Mouse (Mus musculus): ENCODE measurements at regions not wholly inside any gene's neighbourhood (a gene's known extent, or its start where the extent isn't known, plus 50 kb on each side); places are given as distances from the start of the nearest gene placed in this dataset.

GRCm38 (mm10) chr8:11909146-11909545, 68.9 kb downstream of the Tex29 start:
- H3K9ac ChIP-seq (replicated peaks; ENCODE audit: low read depth, low read length) = no peak overlapping the region
- 63% methylated on average over 3 of the region's 3 CpGs for WGBS

GRCm38 (mm10) chr8:11911639-11912450, 71.6 kb downstream of the Tex29 start:
- Histone ChIP-seq H3K4me1 (replicated peaks; ENCODE audit: control insufficient read depth, insufficient read depth, low read length) (peaks cover 35% of the 10 kb centered on the region), H3K27me3 (replicated peaks; ENCODE audit: control insufficient read depth, insufficient read depth, low read length) (no peaks in the 10 kb centered on the region), H3K4me2 (ENCODE audit: low read length) (peak overlapping the region; percentile 47; the same call in 1 of the 2 replicates), H3K36me3 (ENCODE audit: control insufficient read depth, insufficient read depth) (no peaks in the 10 kb centered on the region), H3K9me3 (ENCODE audit: control insufficient read depth, low read length) (no peaks in the 10 kb centered on the region), H3K9ac (replicated peaks; ENCODE audit: low read depth, low read length) (0 out of 2 replicates have a peak overlapping the region, but pooled peaks have one; percentile 26), H3K27ac (ENCODE audit: low read length) (peak overlapping the region; percentile 72), H3K4me3 (replicated peaks; ENCODE audit: low read length) (no peak overlapping the region)
- peak; percentile 55 for ATAC-seq
- 49% methylated on average over 18 of the region's 18 CpGs for WGBS

More at GRCm38 (mm10) chr8:11909146-11909545, 68.9 kb downstream of the Tex29 start:
- Histone ChIP-seq H3K4me3 (replicated peaks; ENCODE audit: low read length) (no peak overlapping the region), H3K36me3 (ENCODE audit: control insufficient read depth, insufficient read depth) (no peaks in the 10 kb centered on the region), H3K27me3 (replicated peaks; ENCODE audit: control insufficient read depth, insufficient read depth, low read length) (no peaks in the 10 kb centered on the region), H3K4me2 (ENCODE audit: low read length) (no peak overlapping the region), H3K4me1 (replicated peaks; ENCODE audit: control insufficient read depth, insufficient read depth, low read length) (peaks cover 18% of the 10 kb centered on the region), H3K27ac (ENCODE audit: low read length) (no peak overlapping the region), H3K9me3 (ENCODE audit: control insufficient read depth, low read length) (no peaks in the 10 kb centered on the region)
- no peak for ATAC-seq

- 16% methylated on average over 17 of the region's 17 CpGs for WGBS
- H3K27ac ChIP-seq (ENCODE audit: low read length) = peak overlapping the region; percentile 75
Observed at GRCm38 (mm10) chr8:11912451-11913128, 72.3 kb downstream of the Tex29 start.

GRCm38 (mm10) chr8:11913129-11913900, 73.0 kb downstream of the Tex29 start:
- 38% methylated on average over 12 of the region's 12 CpGs for WGBS
- peak overlapping the region; percentile 34 for H3K4me3 ChIP-seq (replicated peaks; ENCODE audit: low read length)
- peak overlapping the region; percentile 47 for H3K4me2 ChIP-seq (ENCODE audit: low read length)
- peaks cover 35% of the 10 kb centered on the region for H3K4me1 ChIP-seq (replicated peaks; ENCODE audit: control insufficient read depth, insufficient read depth, low read length)
- no peaks in the 10 kb centered on the region for H3K27me3 ChIP-seq (replicated peaks; ENCODE audit: control insufficient read depth, insufficient read depth, low read length)
- no peaks in the 10 kb centered on the region for H3K9me3 ChIP-seq (ENCODE audit: control insufficient read depth, low read length)
- H3K36me3 ChIP-seq (ENCODE audit: control insufficient read depth, insufficient read depth) = no peaks in the 10 kb centered on the region
- peak overlapping the region; percentile 31; the same call in 1 of the 2 replicates for H3K9ac ChIP-seq (replicated peaks; ENCODE audit: low read depth, low read length)
- peak; percentile 16; the same call in 1 of the 2 replicates for ATAC-seq
- H3K27ac ChIP-seq (ENCODE audit: low read length) = peak overlapping the region; percentile 75

More at GRCm38 (mm10) chr8:11912451-11913128, 72.3 kb downstream of the Tex29 start:
- Histone ChIP-seq H3K4me3 (replicated peaks; ENCODE audit: low read length) (peak overlapping the region; percentile 34), H3K9me3 (ENCODE audit: control insufficient read depth, low read length) (no peaks in the 10 kb centered on the region), H3K4me2 (ENCODE audit: low read length) (peak overlapping the region; percentile 47), H3K4me1 (replicated peaks; ENCODE audit: control insufficient read depth, insufficient read depth, low read length) (peaks cover 35% of the 10 kb centered on the region), H3K27me3 (replicated peaks; ENCODE audit: control insufficient read depth, insufficient read depth, low read length) (no peaks in the 10 kb centered on the region), H3K36me3 (ENCODE audit: control insufficient read depth, insufficient read depth) (no peaks in the 10 kb centered on the region), H3K9ac (replicated peaks; ENCODE audit: low read depth, low read length) (peak overlapping the region; percentile 31; the same call in 1 of the 2 replicates)
- peak; percentile 79 for ATAC-seq

- Histone ChIP-seq H3K27ac (ENCODE audit: low read length) (0 out of 2 replicates have a peak overlapping the region, but pooled peaks have one; percentile 21), H3K36me3 (ENCODE audit: control insufficient read depth, insufficient read depth) (no peaks in the 10 kb centered on the region), H3K9me3 (ENCODE audit: control insufficient read depth, low read length) (no peaks in the 10 kb centered on the region), H3K4me1 (replicated peaks; ENCODE audit: control insufficient read depth, insufficient read depth, low read length) (peaks cover 35% of the 10 kb centered on the region), H3K4me3 (replicated peaks; ENCODE audit: low read length) (peak overlapping the region; percentile 34), H3K9ac (replicated peaks; ENCODE audit: low read depth, low read length) (0 out of 2 replicates have a peak overlapping the region, but pooled peaks have one; percentile 18), H3K27me3 (replicated peaks; ENCODE audit: control insufficient read depth, insufficient read depth, low read length) (no peaks in the 10 kb centered on the region), H3K4me2 (ENCODE audit: low read length) (peak overlapping the region; percentile 47)
- no peak for ATAC-seq
- WGBS = 11% methylated on average over 7 of the region's 7 CpGs
Observed at GRCm38 (mm10) chr8:11914131-11914530, 73.9 kb downstream of the Tex29 start.

- H3K9ac ChIP-seq (replicated peaks; ENCODE audit: low read depth, low read length) = no peak overlapping the region
Observed at GRCm38 (mm10) chr8:11914681-11915474, 74.6 kb downstream of the Tex29 start.

GRCm38 (mm10) chr8:11915721-11916120, 75.4 kb downstream of the Tex29 start:
- Histone ChIP-seq H3K27ac (ENCODE audit: low read length) (no peak overlapping the region), H3K9ac (replicated peaks; ENCODE audit: low read depth, low read length) (no peak overlapping the region), H3K4me3 (replicated peaks; ENCODE audit: low read length) (no peak overlapping the region), H3K9me3 (ENCODE audit: control insufficient read depth, low read length) (no peaks in the 10 kb centered on the region), H3K36me3 (ENCODE audit: control insufficient read depth, insufficient read depth) (no peaks in the 10 kb centered on the region), H3K4me2 (ENCODE audit: low read length) (peak overlapping the region; percentile 47; the same call in 1 of the 2 replicates), H3K27me3 (replicated peaks; ENCODE audit: control insufficient read depth, insufficient read depth, low read length) (no peaks in the 10 kb centered on the region), H3K4me1 (replicated peaks; ENCODE audit: control insufficient read depth, insufficient read depth, low read length) (peaks cover 35% of the 10 kb centered on the region)
- WGBS = 89% methylated on average over 11 of the region's 11 CpGs
- no peak for ATAC-seq

More at GRCm38 (mm10) chr8:11914681-11915474, 74.6 kb downstream of the Tex29 start:
- H3K9me3 ChIP-seq (ENCODE audit: control insufficient read depth, low read length) = no peaks in the 10 kb centered on the region
- ATAC-seq = no peak
- H3K4me3 ChIP-seq (replicated peaks; ENCODE audit: low read length) = peak overlapping the region; percentile 34
- H3K4me1 ChIP-seq (replicated peaks; ENCODE audit: control insufficient read depth, insufficient read depth, low read length) = peaks cover 35% of the 10 kb centered on the region
- H3K36me3 ChIP-seq (ENCODE audit: control insufficient read depth, insufficient read depth) = no peaks in the 10 kb centered on the region
- 21% methylated on average over 19 of the region's 19 CpGs for WGBS
- peak overlapping the region; percentile 47 for H3K4me2 ChIP-seq (ENCODE audit: low read length)
- no peaks in the 10 kb centered on the region for H3K27me3 ChIP-seq (replicated peaks; ENCODE audit: control insufficient read depth, insufficient read depth, low read length)
- H3K27ac ChIP-seq (ENCODE audit: low read length) = 0 out of 2 replicates have a peak overlapping the region, but pooled peaks have one; percentile 21

- Histone ChIP-seq H3K4me3 (replicated peaks; ENCODE audit: low read length) (no peak overlapping the region), H3K27me3 (replicated peaks; ENCODE audit: control insufficient read depth, insufficient read depth, low read length) (no peaks in the 10 kb centered on the region), H3K9ac (replicated peaks; ENCODE audit: low read depth, low read length) (no peak overlapping the region), H3K4me1 (replicated peaks; ENCODE audit: control insufficient read depth, insufficient read depth, low read length) (peaks cover 13% of the 10 kb centered on the region), H3K36me3 (ENCODE audit: control insufficient read depth, insufficient read depth) (no peaks in the 10 kb centered on the region), H3K9me3 (ENCODE audit: control insufficient read depth, low read length) (no peaks in the 10 kb centered on the region), H3K27ac (ENCODE audit: low read length) (no peak overlapping the region), H3K4me2 (ENCODE audit: low read length) (no peak overlapping the region)
- 91% methylated on average over 2 of the region's 2 CpGs for WGBS
- no peak for ATAC-seq
Observed at GRCm38 (mm10) chr8:11919876-11920275, 79.6 kb downstream of the Tex29 start.
